Mouse (Mus musculus) kidney, postnatal 0 days (tissue): Measurements from ENCODE around the gene Chp1. TPM values are rescaled to one million over a fixed set of nuclear protein-coding genes. Genes with fewer than 3 reads are reported as not detected.

ENCODE experiments used
- ATAC-seq: fragments of 200-750 bp; cut with Nextera tagmentation; replicated peaks from 2 replicates; pipeline ENCODE4 v1.8.0; 2017; ENCODE audit warnings: low read depth, moderate number of reproducible peaks, moderate TSS enrichment, moderate library complexity; ENCODE audit not compliant: low FRiP score
- DNase-seq: peaks from one replicate; pipeline ENCODE4 v3.0.0-alpha.2; 2016; ENCODE audit warnings: low spot score
- H3K27ac ChIP-seq: fragments of 300-500 bp; sonication (generic); 2 replicates; pipeline ENCODE4 v1.5.1; 2014; ENCODE audit warnings: mild to moderate bottlenecking
- H3K27me3 ChIP-seq: fragments of 300-500 bp; sonication (generic); 2 replicates; pipeline ENCODE4 v1.6.1; 2014; ENCODE audit warnings: low read length, mixed read lengths; ENCODE audit not compliant: insufficient read depth
- H3K36me3 ChIP-seq: fragments of 300-500 bp; sonication (generic); 2 replicates; pipeline ENCODE4 v1.6.1; 2014; ENCODE audit warnings: low read length, mixed read lengths; ENCODE audit not compliant: insufficient read depth
- H3K4me1 ChIP-seq: fragments of 300-500 bp; sonication (generic); replicated peaks from 2 replicates; pipeline ENCODE4 v1.6.1; 2014; ENCODE audit warnings: antibody characterized with exemption, low read length, mixed read lengths; ENCODE audit not compliant: insufficient read depth
- H3K4me2 ChIP-seq: fragments of 300-500 bp; sonication (generic); 2 replicates; pipeline ENCODE4 v1.6.1; 2014; ENCODE audit warnings: mild to moderate bottlenecking, low read length, moderate library complexity, mixed read lengths
- H3K4me3 ChIP-seq: fragments of 300-500 bp; sonication (generic); replicated peaks from 2 replicates; pipeline ENCODE4 v1.5.1; 2014; ENCODE audit warnings: low read depth, low read length
- H3K9ac ChIP-seq: fragments of 300-500 bp; sonication (generic); 2 replicates; pipeline ENCODE4 v1.6.1; 2014; ENCODE audit warnings: low read depth, low read length
- H3K9me3 ChIP-seq: fragments of 300-500 bp; sonication (generic); replicated peaks from 2 replicates; pipeline ENCODE4 v1.6.1; 2016; ENCODE audit warnings: low read length, inconsistent platforms, mixed read lengths
- CTCF ChIP-seq: IDR thresholded peaks from 2 replicates; pipeline ENCODE4 v1.5.1; 2016; ENCODE audit warnings: antibody characterized with exemption, low read depth, mild to moderate bottlenecking, moderate library complexity
- WGBS: fragments of 180-500 bp; shearing (Covaris S2); extraction: QIAGEN DNeasy Blood & Tissue Kit; methylation state at CpG from one replicate; pipeline ENCODE4 v1.1.7; 2014; 5-methylcytosine and 5-hydroxymethylcytosine counted together
- polyA plus RNA-seq: library from polyadenylated mRNA; unstranded; fragments of >200 nt; fragmentation: Nextera tagmentation; extraction: Ambion mirVana; gene quantifications from 2 replicates; pipeline ENCODE4 v1.2.1, GENCODE M21; 2015

Chp1 gene
- polyA plus RNA-seq, 1 experiment from 2014 or later, result 68.8 TPM

DNA sequence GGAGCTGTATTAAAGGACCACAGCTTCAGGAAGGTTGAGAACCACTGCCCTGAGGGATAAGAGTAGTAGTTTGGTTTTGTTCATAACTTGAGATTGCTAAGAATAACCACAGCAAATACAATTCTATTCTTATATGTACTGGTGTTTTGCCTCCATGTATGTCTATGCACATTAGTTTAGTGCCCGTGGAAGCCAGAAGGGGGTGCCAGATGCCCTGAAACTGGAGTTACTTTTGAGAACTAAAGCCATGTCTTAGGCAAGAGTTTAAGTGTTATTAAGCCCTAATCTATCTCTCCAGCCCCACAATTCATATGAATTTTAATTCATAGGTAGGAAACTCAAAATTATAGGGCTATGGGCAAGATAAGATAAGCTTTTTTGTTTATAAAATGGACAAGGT, 5.4 kb upstream of the Chp1 start:
- 10% methylated on average over 1 of the region's 1 CpGs for WGBS
- H3K27me3 ChIP-seq, result no peaks in the 10 kb centered on the region
- no peak overlapping the region for H3K27ac ChIP-seq
- H3K4me2 ChIP-seq, result no peak overlapping the region
- H3K9me3 ChIP-seq, result no peaks in the 10 kb centered on the region
- TF ChIP-seq CTCF, result peak; percentile 81
- DNase-seq (peak; percentile 82), ATAC-seq (no peak)
- H3K9ac ChIP-seq, result no peak overlapping the region
- H3K4me3 ChIP-seq, result no peak overlapping the region
- no peaks in the 10 kb centered on the region for H3K36me3 ChIP-seq
- H3K4me1 ChIP-seq, result peaks cover 3% of the 10 kb centered on the region; the same call in 1 of the 2 replicates

DNA sequence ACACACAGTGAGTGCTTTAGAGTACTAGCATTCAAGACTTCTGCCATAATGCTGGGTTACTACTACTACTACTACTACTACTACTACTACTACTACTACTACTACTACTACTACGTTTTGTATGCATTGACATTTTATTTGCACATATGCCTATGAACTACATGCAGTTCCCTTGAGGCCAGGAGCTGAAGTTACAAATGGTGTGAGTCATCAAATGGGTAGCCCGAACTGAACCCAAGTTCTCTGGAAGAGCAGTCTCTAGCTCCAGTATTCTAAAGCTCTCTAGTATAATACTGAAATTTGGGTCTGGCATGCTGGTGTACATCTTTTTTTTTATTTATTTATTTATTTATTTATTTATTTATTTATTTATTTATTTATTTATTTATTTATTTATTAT, 3.8 kb upstream of the Chp1 start:
- ATAC-seq (no peak), DNase-seq (no peak)
- no peak overlapping the region for H3K4me3 ChIP-seq
- H3K4me1 ChIP-seq, result peaks cover 4% of the 10 kb centered on the region; the same call in 1 of the 2 replicates
- no peaks in the 10 kb centered on the region for H3K36me3 ChIP-seq
- no peak for TF ChIP-seq CTCF
- H3K27ac ChIP-seq, result no peak overlapping the region
- 78% methylated on average over 2 of the region's 2 CpGs for WGBS
- H3K9ac ChIP-seq, result no peak overlapping the region
- no peaks in the 10 kb centered on the region for H3K27me3 ChIP-seq
- no peak overlapping the region for H3K4me2 ChIP-seq
- H3K9me3 ChIP-seq, result no peaks in the 10 kb centered on the region

DNA sequence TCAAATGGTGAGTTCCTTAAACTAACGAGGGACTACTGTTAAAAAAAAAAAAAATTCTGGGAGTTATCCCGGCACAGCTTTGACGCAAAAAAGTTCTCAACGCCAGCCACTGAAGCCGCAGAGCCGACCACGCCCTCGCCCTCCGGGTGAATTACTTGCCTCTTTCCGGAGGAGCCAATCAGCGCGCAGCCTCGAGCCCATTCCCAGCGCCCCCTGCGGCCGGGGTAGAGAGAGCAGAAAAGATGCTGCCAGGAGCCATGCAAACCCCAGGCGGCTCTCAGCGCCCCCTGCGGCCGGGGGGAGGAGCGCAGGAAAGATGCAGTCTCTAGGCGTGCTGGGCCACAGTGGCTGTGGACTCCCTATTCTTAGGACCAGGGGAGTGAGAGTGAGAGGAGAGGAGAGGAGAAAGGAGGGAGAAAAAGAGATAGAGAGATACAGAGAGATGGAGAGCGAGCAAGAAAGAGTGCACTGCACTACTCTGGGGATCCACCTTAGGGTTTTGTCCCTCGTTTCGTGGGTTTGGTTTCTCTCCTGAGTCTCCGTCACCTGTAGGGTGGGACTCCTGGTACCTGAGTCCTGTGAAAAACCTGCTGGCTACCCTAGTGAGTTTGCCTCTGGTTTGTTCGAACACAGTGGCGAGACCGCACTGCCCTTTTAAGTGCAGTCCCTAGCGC, 512 bp upstream of the Chp1 start:
- WGBS, result under 1% methylated on average over 30 of the region's 30 CpGs
- no peaks in the 10 kb centered on the region for H3K9me3 ChIP-seq
- DNase-seq (peak; percentile 88), ATAC-seq (peak; percentile 86)
- H3K4me2 ChIP-seq, result peak overlapping the region; percentile 64
- no peaks in the 10 kb centered on the region for H3K36me3 ChIP-seq
- peak overlapping the region; percentile 90 for H3K27ac ChIP-seq
- H3K9ac ChIP-seq, result peak overlapping the region; percentile 27; the same call in 1 of the 2 replicates
- peak overlapping the region; percentile 63 for H3K4me3 ChIP-seq
- H3K4me1 ChIP-seq, result peaks cover 4% of the 10 kb centered on the region; the same call in 1 of the 2 replicates
- peak; percentile 95 for TF ChIP-seq CTCF
- no peaks in the 10 kb centered on the region for H3K27me3 ChIP-seq

DNA sequence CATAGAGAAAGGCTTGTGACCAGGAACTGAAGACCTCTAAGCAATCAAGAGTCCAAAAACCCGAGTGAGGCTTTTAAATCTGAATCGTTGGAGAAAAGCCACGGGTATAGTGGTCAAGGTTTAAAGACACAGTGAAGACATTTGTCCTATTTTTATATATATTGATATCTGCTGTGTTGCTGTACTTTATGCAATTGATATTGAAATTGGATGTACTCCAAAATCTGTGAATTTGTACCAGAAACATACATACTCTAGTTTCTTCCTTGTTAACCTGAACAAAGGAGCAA, 819 bp downstream of the Chp1 start:
- H3K27me3 ChIP-seq, result no peaks in the 10 kb centered on the region
- no peak for ATAC-seq
- peak overlapping the region; percentile 63 for H3K4me3 ChIP-seq

DNA sequence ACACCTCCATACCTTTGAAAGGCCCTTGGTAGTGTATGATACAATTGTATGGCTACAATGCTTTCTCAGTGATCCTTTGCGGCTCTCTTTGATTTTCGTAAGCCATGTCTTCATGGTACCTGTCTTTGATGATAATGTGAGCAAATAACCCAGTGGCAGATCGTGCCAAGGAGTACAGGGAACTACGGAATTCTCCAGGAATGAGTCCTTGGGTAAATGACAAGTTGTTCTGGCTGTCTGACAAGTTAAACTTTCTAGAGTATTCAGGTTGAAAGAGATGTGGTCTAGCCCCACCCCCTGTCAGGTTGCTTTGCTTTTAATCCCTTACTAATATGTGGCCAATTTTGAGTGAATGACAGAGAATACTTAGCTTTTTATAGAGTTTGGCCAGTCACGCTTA, 1.2 kb downstream of the Chp1 start:
- H3K9ac ChIP-seq, result no peak overlapping the region
- H3K27ac ChIP-seq, result no peak overlapping the region
- peak overlapping the region; percentile 64 for H3K4me2 ChIP-seq
- TF ChIP-seq CTCF, result no peak
- ATAC-seq, result no peak
- no peaks in the 10 kb centered on the region for H3K36me3 ChIP-seq
- no peak for DNase-seq
- H3K4me1 ChIP-seq, result peaks cover 4% of the 10 kb centered on the region; the same call in 1 of the 2 replicates
- peak overlapping the region; percentile 63 for H3K4me3 ChIP-seq
- no peaks in the 10 kb centered on the region for H3K27me3 ChIP-seq
- no peaks in the 10 kb centered on the region for H3K9me3 ChIP-seq
- 63% methylated on average over 5 of the region's 5 CpGs for WGBS

More for the DNA sequence above, 819 bp downstream of the Chp1 start:
- H3K9ac ChIP-seq, result peak overlapping the region; percentile 65
- 8% methylated on average over 3 of the region's 3 CpGs for WGBS
- TF ChIP-seq CTCF, result no peak
- no peak for DNase-seq
- no peaks in the 10 kb centered on the region for H3K36me3 ChIP-seq
- peaks cover 4% of the 10 kb centered on the region; the same call in 1 of the 2 replicates for H3K4me1 ChIP-seq
- H3K27ac ChIP-seq, result 0 out of 2 replicates have a peak overlapping the region, but pooled peaks have one; percentile 75
- no peaks in the 10 kb centered on the region for H3K9me3 ChIP-seq
- peak overlapping the region; percentile 64 for H3K4me2 ChIP-seq

DNA sequence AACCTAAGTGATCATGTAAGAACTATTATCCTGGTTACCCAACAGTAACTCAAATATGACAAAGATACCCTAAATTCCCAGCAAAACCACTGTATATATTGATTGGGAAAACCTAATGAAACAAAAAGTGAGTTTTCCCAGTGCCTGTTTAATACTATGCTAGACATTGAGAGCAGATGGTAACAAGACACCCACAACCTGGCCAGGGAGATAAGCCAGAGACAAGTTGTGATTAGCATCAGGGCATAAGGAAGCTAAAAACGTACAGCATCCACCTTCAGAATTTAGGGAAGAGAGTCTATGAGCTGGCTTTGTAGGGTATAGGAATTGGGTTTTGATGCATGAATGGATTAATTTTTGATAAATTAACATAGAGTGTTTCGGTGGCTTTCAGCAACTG, 2.2 kb downstream of the Chp1 start:
- ATAC-seq, result no peak
- H3K9me3 ChIP-seq, result no peaks in the 10 kb centered on the region
- H3K27ac ChIP-seq, result no peak overlapping the region
- no peak overlapping the region for H3K4me3 ChIP-seq
- no peaks in the 10 kb centered on the region for H3K27me3 ChIP-seq
- no peaks in the 10 kb centered on the region for H3K36me3 ChIP-seq
- peaks cover 4% of the 10 kb centered on the region; the same call in 1 of the 2 replicates for H3K4me1 ChIP-seq
- no peak overlapping the region for H3K9ac ChIP-seq
- DNase-seq, result no peak
- H3K4me2 ChIP-seq, result no peak overlapping the region
- no peak for TF ChIP-seq CTCF
- 84% methylated on average over 2 of the region's 2 CpGs for WGBS

DNA sequence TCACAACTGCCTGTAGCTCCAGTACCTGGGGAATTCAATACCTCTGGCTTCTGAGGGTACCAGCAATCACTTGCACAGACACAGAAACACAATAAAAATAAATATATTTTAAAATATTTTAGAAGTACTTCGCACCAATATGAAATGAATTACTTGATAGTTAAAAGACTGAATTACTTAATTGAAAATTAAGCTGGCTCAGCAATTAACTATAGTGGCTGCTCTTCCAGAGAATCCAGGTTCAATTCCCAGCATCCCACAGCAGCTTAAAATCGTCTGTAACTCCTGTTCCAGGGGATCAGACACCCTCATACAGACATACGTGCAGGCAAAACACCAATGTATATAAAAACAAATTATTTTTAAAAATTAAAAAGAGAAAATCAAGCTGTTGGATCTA, 10.5 kb downstream of the Chp1 start:
- Histone ChIP-seq H3K9ac (no peak overlapping the region), H3K4me1 (no peaks in the 10 kb centered on the region), H3K27me3 (no peaks in the 10 kb centered on the region), H3K9me3 (no peaks in the 10 kb centered on the region), H3K36me3 (no peaks in the 10 kb centered on the region), H3K27ac (no peak overlapping the region), H3K4me2 (no peak overlapping the region), H3K4me3 (no peak overlapping the region)
- no peak for ATAC-seq
- no peak for DNase-seq
- 83% methylated on average over 3 of the region's 3 CpGs for WGBS
- no peak for TF ChIP-seq CTCF
